Mouse (Mus musculus): ENCODE results near the gene Xirp1.

Xirp1 gene

GRCm38 (mm10) chr9:119984536-119985011, 38.8 kb downstream of the Xirp1 start, which contains the start of gene Csrnp1:
Csrnp1 (minus strand) TSS chr9:119984658.
- DNase-seq (ENCODE audit: low spot score), result peak; percentile 43

- DNase-seq (ENCODE audit: low spot score), result peak; percentile 88
Measured at GRCm38 (mm10) chr9:119983585-119984535, 39.5 kb downstream of the Xirp1 start.

- peak; percentile 53 for DNase-seq (ENCODE audit: low spot score)
Measured at GRCm38 (mm10) chr9:119982956-119983551, 40.3 kb downstream of the Xirp1 start.

- DNase-seq (ENCODE audit: low spot score), result peak; percentile 69
Measured at GRCm38 (mm10) chr9:119982241-119982811, 41.1 kb downstream of the Xirp1 start.

GRCm38 (mm10) chr9:119981183-119982179, 41.9 kb downstream of the Xirp1 start:
- DNase-seq (ENCODE audit: low spot score), result peak; percentile 77

GRCm38 (mm10) chr9:119980770-119981182, 42.6 kb downstream of the Xirp1 start:
- DNase-seq (ENCODE audit: low spot score), result no peak

GRCm38 (mm10) chr9:119979749-119980148, 43.6 kb downstream of the Xirp1 start:
- DNase-seq (ENCODE audit: low spot score), result no peak

GRCm38 (mm10) chr9:119978811-119979441, 44.5 kb downstream of the Xirp1 start:
- no peak for DNase-seq (ENCODE audit: low spot score)

GRCm38 (mm10) chr9:119978151-119978810, 45.1 kb downstream of the Xirp1 start:
- no peak for DNase-seq (ENCODE audit: low spot score)

- DNase-seq (ENCODE audit: low spot score), result peak; percentile 30
Measured at GRCm38 (mm10) chr9:119977557-119978060, 45.8 kb downstream of the Xirp1 start.

- DNase-seq (ENCODE audit: low spot score), result no peak
Measured at GRCm38 (mm10) chr9:119976704-119977556, 46.5 kb downstream of the Xirp1 start.

- no peak for DNase-seq (ENCODE audit: low spot score)
Measured at GRCm38 (mm10) chr9:119975286-119975685, 48.1 kb downstream of the Xirp1 start.

GRCm38 (mm10) chr9:119974609-119975008, 48.8 kb downstream of the Xirp1 start:
- no peak for DNase-seq (ENCODE audit: low spot score)

GRCm38 (mm10) chr9:119973869-119974520, 49.4 kb downstream of the Xirp1 start:
- no peak for DNase-seq (ENCODE audit: low spot score)

- DNase-seq (ENCODE audit: low spot score), result no peak
Measured at GRCm38 (mm10) chr9:119973281-119973680, 50.1 kb downstream of the Xirp1 start.

- DNase-seq (ENCODE audit: low spot score), result no peak
Measured at GRCm38 (mm10) chr9:119972582-119972981, 50.8 kb downstream of the Xirp1 start.

GRCm38 (mm10) chr9:119972166-119972565, 51.2 kb downstream of the Xirp1 start:
- DNase-seq (ENCODE audit: low spot score), result no peak
